Mouse (Mus musculus) midbrain, postnatal 0 days (tissue): ENCODE results near the gene Dand5. TPM values are rescaled to one million over a fixed set of nuclear protein-coding genes. Genes with fewer than 3 reads are reported as not detected.

Experiments used
- ATAC-seq: fragments of 200-750 bp; cut with Nextera tagmentation; 2 replicates; pipeline ENCODE4 v1.8.0; 2017; ENCODE audit warnings: moderate number of reproducible peaks, mild to moderate bottlenecking, moderate TSS enrichment, moderate library complexity; ENCODE audit not compliant: low FRiP score
- DNase-seq: peaks from one replicate; pipeline ENCODE4 v3.0.0-alpha.2; 2015; ENCODE audit warnings: low spot score
- H3K27ac ChIP-seq: fragments of 300-500 bp; sonication (generic); 2 replicates; pipeline ENCODE4 v1.5.1; 2014; ENCODE audit warnings: low read depth, mild to moderate bottlenecking, low read length, mixed read lengths
- H3K27me3 ChIP-seq: fragments of 300-500 bp; sonication (generic); 2 replicates; pipeline ENCODE4 v1.6.1; 2014; ENCODE audit warnings: low read length, control low read depth, mixed read lengths; ENCODE audit not compliant: insufficient read depth
- H3K36me3 ChIP-seq: fragments of 300-500 bp; sonication (generic); 2 replicates; pipeline ENCODE4 v1.6.1; 2014; ENCODE audit warnings: low read length, control low read depth, mixed read lengths; ENCODE audit not compliant: insufficient read depth
- H3K4me1 ChIP-seq: fragments of 300-500 bp; sonication (generic); 2 replicates; pipeline ENCODE4 v1.6.1; 2014; ENCODE audit warnings: mild to moderate bottlenecking, control low read depth, antibody characterized with exemption, low read length, mixed read lengths; ENCODE audit not compliant: insufficient read depth
- H3K4me2 ChIP-seq: fragments of 300-500 bp; sonication (generic); 2 replicates; pipeline ENCODE4 v1.6.1; 2014; ENCODE audit warnings: low read depth, mild to moderate bottlenecking, low read length, mixed read lengths; ENCODE audit not compliant: poor library complexity, severe bottlenecking
- H3K4me3 ChIP-seq: fragments of 300-500 bp; sonication (generic); 2 replicates; pipeline ENCODE4 v1.5.1; 2014; ENCODE audit warnings: low read depth, mild to moderate bottlenecking, low read length, moderate library complexity
- H3K9ac ChIP-seq: fragments of 300-500 bp; sonication (generic); replicated peaks from 2 replicates; pipeline ENCODE4 v1.6.1; 2014; ENCODE audit warnings: mild to moderate bottlenecking, low read length, moderate library complexity, mixed read lengths; ENCODE audit not compliant: poor library complexity, severe bottlenecking
- H3K9me3 ChIP-seq: fragments of 300-500 bp; sonication (generic); 2 replicates; pipeline ENCODE4 v1.6.1; 2016; ENCODE audit warnings: low read length, control low read depth
- CTCF ChIP-seq: IDR thresholded peaks from 2 replicates; pipeline ENCODE4 v1.5.1; 2016; ENCODE audit warnings: antibody characterized with exemption, mild to moderate bottlenecking
- WGBS: fragments of 180-500 bp; shearing (Covaris S2); extraction: QIAGEN DNeasy Blood & Tissue Kit; methylation state at CpG from one replicate; pipeline ENCODE4 v1.1.7; 2014; 5-methylcytosine and 5-hydroxymethylcytosine counted together
- polyA plus RNA-seq: library from polyadenylated mRNA; unstranded; fragments of >200 nt; fragmentation: Nextera tagmentation; extraction: Ambion mirVana; gene quantifications from 2 replicates; pipeline ENCODE4 v1.2.1, GENCODE M21; 2015
- total RNA-seq: library from RNA; depleted of rRNA; stranded (reverse); fragments of >200 nt; gene quantifications from 2 replicates; pipeline ENCODE4 v1.2.3, GENCODE M21; 2014

The Dand5 gene
- total and polyA plus RNA-seq, 2 experiments from 2014 or later = 7.6 to 12.6 TPM

DNA sequence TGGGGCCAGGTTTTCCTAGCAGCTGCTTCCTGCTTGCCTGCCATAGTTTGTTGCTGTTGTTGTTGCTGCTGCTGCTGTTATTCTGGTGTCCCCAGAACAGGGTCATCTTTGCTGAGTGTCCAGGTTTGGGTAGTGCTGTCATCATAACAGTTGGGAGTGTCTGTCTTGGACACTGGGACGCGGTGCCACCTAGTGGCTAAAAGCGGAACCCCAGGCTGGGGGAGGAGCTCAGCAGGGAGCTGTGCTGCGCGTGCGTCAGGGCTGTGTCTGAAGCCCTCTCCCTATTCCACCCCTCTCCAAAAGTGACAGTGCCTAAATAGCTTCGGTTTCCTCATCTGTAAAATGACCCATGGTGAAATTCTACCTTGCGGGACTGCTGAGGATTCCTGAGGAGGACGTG, 7.1 kb downstream of the Dand5 start:
- H3K4me1 ChIP-seq = no peaks in the 10 kb centered on the region
- peak; percentile 86 for DNase-seq
- H3K4me3 ChIP-seq = no peak overlapping the region
- H3K36me3 ChIP-seq = no peaks in the 10 kb centered on the region
- WGBS = 15% methylated on average over 9 of the region's 9 CpGs
- H3K27ac ChIP-seq = no peak overlapping the region
- no peaks in the 10 kb centered on the region for H3K9me3 ChIP-seq
- peak; percentile 94 for TF ChIP-seq CTCF
- ATAC-seq = peak; percentile 56
- H3K27me3 ChIP-seq = no peaks in the 10 kb centered on the region
- no peak overlapping the region for H3K4me2 ChIP-seq
- no peak overlapping the region for H3K9ac ChIP-seq

DNA sequence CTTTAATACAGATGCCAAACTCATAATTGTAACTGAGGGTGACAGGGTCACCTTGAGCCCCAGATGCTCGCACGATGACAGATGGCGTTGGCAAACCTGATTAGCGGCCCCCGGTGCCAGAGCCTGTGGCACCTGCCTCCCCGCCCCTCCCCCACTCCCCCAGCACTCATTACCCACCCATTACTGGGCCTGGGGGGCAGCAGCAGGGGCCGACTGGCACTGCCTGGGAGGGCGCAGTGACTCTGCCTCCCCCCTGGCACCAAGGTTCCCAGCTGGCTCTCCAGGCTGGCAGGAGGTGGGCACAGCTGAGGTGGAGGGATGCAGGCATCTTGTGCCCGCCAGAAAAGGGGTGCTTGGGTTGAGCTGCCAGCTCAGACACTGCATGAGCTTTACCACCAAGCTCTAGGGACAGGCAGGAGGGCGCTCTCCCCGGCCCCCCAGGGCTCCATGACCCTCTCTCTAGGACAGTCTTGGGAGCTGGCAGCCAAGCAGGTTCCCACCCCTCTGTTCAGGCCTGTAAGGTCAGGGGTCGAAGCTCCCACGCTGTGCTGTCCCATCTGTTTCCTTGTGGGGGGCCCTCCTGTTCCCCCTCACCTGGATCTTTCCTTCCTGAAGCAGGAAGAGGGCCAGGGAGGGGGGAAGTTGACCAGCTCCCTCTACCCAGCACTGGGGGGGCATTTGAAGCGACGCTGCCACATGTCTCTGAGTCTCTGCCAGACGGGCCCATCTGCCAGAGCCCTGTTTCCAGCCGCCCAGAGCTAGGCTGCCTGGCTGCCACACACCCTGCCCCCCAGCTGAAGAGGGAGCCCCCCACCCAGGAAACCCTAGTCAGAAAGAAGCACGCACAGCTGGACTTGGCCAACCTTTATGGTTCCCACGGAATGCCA, 7.8 kb downstream of the Dand5 start:
- H3K4me2 ChIP-seq = no peak overlapping the region
- no peak overlapping the region; the same call in 1 of the 2 replicates for H3K9ac ChIP-seq
- no peak overlapping the region for H3K4me3 ChIP-seq
- no peaks in the 10 kb centered on the region for H3K4me1 ChIP-seq
- 34% methylated on average over 16 of the region's 19 CpGs for WGBS
- no peak overlapping the region for H3K27ac ChIP-seq
- no peak for TF ChIP-seq CTCF
- H3K36me3 ChIP-seq = no peaks in the 10 kb centered on the region
- no peaks in the 10 kb centered on the region for H3K9me3 ChIP-seq
- no peaks in the 10 kb centered on the region for H3K27me3 ChIP-seq
- ATAC-seq (peak; percentile 7; the same call in 1 of the 2 replicates), DNase-seq (peak; percentile 74)

DNA sequence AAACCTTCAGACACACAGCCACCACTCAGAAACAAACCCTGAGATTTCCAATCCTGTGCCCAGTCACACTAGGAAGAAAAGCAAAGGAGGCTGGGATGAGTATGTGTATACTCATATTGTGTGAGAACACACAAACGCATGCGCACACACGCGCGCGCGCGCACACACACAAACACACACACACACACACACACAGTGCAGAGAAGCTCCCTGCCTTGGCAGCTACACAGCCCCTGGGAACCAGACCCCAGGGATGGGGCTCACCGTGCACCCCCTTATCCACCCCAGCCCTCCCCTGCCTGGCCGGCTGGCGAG, 8.4 kb downstream of the Dand5 start:
- no peak for TF ChIP-seq CTCF
- Histone ChIP-seq H3K9me3 (no peaks in the 10 kb centered on the region), H3K27ac (no peak overlapping the region), H3K4me3 (no peak overlapping the region), H3K27me3 (no peaks in the 10 kb centered on the region), H3K9ac (no peak overlapping the region), H3K4me1 (no peaks in the 10 kb centered on the region), H3K4me2 (no peak overlapping the region), H3K36me3 (no peaks in the 10 kb centered on the region)
- no peak for DNase-seq
- ATAC-seq = no peak
- WGBS = 71% methylated on average over 11 of the region's 11 CpGs

DNA sequence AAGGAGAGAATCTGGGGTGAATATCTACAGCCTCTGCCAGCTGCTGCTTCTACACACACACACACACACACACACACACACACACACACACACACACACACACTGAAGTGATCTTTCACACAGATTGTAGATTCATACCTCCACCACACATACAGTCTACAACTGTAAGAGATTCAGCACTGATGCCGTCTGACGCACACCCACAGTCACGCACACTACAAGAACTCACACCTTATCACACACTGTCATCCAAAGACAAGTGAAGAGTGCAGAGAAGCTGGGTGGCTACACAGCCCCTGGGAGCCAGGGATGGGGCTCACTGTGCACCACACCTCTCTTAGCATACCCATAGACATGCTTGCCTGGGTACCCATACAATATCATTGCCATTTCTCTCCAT, 8.8 kb downstream of the Dand5 start:
- no peak for DNase-seq
- no peaks in the 10 kb centered on the region for H3K4me1 ChIP-seq
- no peaks in the 10 kb centered on the region for H3K9me3 ChIP-seq
- 98% methylated on average over 3 of the region's 3 CpGs for WGBS
- H3K4me3 ChIP-seq = no peak overlapping the region
- no peak overlapping the region for H3K4me2 ChIP-seq
- H3K27ac ChIP-seq = no peak overlapping the region
- ATAC-seq = no peak
- no peaks in the 10 kb centered on the region for H3K27me3 ChIP-seq
- no peak overlapping the region for H3K9ac ChIP-seq
- TF ChIP-seq CTCF = no peak
- H3K36me3 ChIP-seq = no peaks in the 10 kb centered on the region

DNA sequence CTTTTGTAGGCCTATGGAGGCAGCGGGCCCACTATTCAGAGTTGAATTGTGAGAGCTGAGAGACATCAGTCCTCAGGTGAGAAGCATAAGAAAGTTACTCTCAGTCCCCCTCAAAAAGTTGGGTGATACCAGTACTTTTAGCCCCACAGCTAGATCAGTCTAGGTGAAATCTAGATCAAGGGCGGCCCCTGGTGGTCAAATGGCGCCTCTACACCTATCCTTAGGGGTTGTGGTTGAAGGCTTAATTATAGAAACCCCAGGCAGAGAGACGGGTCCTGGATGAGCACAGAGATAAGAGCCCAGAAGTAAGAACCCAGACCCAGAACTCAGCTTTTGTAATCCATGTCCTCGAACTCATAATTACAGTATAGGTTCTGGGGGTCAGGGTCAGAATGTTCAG, 9.6 kb downstream of the Dand5 start:
- Histone ChIP-seq H3K9me3 (no peaks in the 10 kb centered on the region), H3K36me3 (no peaks in the 10 kb centered on the region), H3K27ac (no peak overlapping the region), H3K27me3 (no peaks in the 10 kb centered on the region), H3K4me1 (no peaks in the 10 kb centered on the region), H3K4me3 (no peak overlapping the region), H3K9ac (no peak overlapping the region), H3K4me2 (no peak overlapping the region)
- DNase-seq (peak; percentile 88), ATAC-seq (no peak)
- WGBS = 2% methylated on average over 5 of the region's 5 CpGs
- TF ChIP-seq CTCF = peak; percentile 92

- WGBS = 9% methylated on average over 10 of the region's 10 CpGs
- H3K27ac ChIP-seq = no peak overlapping the region
- H3K4me1 ChIP-seq = no peaks in the 10 kb centered on the region
- peak overlapping the region; percentile 69 for H3K4me2 ChIP-seq
- 0 out of 2 replicates have a peak, but pooled peaks cover 3% of the 10 kb centered on the region for H3K27me3 ChIP-seq
- H3K9ac ChIP-seq = peak overlapping the region; percentile 24
- no peak for TF ChIP-seq CTCF
- H3K36me3 ChIP-seq = no peaks in the 10 kb centered on the region
- ATAC-seq = no peak
- no peak for DNase-seq
- H3K4me3 ChIP-seq = peak overlapping the region; percentile 40
- H3K9me3 ChIP-seq = no peaks in the 10 kb centered on the region
Measured at GRCm38 (mm10) chr8:84811303-84811702, 11.3 kb downstream of the Dand5 start.
